Mouse (Mus musculus): ENCODE data around the gene Rasa3. TPM values are rescaled to one million over a fixed set of nuclear protein-coding genes. Genes with fewer than 3 reads are reported as not detected.

Rasa3 gene
- polyA plus RNA-seq, 1 experiment from 2014 or later = 48.1 TPM

GRCm38 (mm10) chr8:13686426-13686825 is 9.0 kb upstream of the Rasa3 start:
- Histone ChIP-seq H3K9ac (no peak overlapping the region), H3K36me3 (ENCODE audit: insufficient read depth) (no peaks in the 10 kb centered on the region), H3K4me1 (ENCODE audit: insufficient read depth) (peaks cover 4% of the 10 kb centered on the region; the same call in 1 of the 2 replicates), H3K27me3 (ENCODE audit: insufficient read depth, low read length) (no peaks in the 10 kb centered on the region), H3K9me3 (ENCODE audit: low read depth, low read length) (no peaks in the 10 kb centered on the region), H3K4me3 (ENCODE audit: low read depth, low read length) (no peak overlapping the region), H3K4me2 (no peak overlapping the region), H3K27ac (ENCODE audit: low read depth) (no peak overlapping the region)
- ATAC-seq (ENCODE audit: insufficient read depth) = no peak
- no peak for TF ChIP-seq CTCF (IDR thresholded peaks at IDR 0.05; ENCODE audit: low read depth)
- no peak for DNase-seq
- WGBS = 56% methylated on average over 7 of the region's 7 CpGs

GRCm38 (mm10) chr8:13685674-13686314 is 8.4 kb upstream of the Rasa3 start:
- 86% methylated on average over 16 of the region's 16 CpGs for WGBS
- peak; percentile 24 for DNase-seq
- no peak overlapping the region for H3K4me3 ChIP-seq (ENCODE audit: low read depth, low read length)

GRCm38 (mm10) chr8:13684131-13684530 is 6.7 kb upstream of the Rasa3 start:
- Histone ChIP-seq H3K4me3 (ENCODE audit: low read depth, low read length) (no peak overlapping the region), H3K9me3 (ENCODE audit: low read depth, low read length) (no peaks in the 10 kb centered on the region), H3K27ac (ENCODE audit: low read depth) (no peak overlapping the region), H3K36me3 (ENCODE audit: insufficient read depth) (no peaks in the 10 kb centered on the region), H3K4me1 (ENCODE audit: insufficient read depth) (peaks cover 4% of the 10 kb centered on the region; the same call in 1 of the 2 replicates), H3K27me3 (ENCODE audit: insufficient read depth, low read length) (no peaks in the 10 kb centered on the region), H3K4me2 (no peak overlapping the region), H3K9ac (no peak overlapping the region)
- ATAC-seq (ENCODE audit: insufficient read depth) = no peak
- DNase-seq = peak; percentile 14
- WGBS = 36% methylated on average over 7 of the region's 7 CpGs
- no peak for TF ChIP-seq CTCF (IDR thresholded peaks at IDR 0.05; ENCODE audit: low read depth)

More at GRCm38 (mm10) chr8:13685674-13686314, 8.4 kb upstream of the Rasa3 start:
- no peak overlapping the region for H3K9ac ChIP-seq
- H3K36me3 ChIP-seq (ENCODE audit: insufficient read depth) = no peaks in the 10 kb centered on the region
- peaks cover 4% of the 10 kb centered on the region; the same call in 1 of the 2 replicates for H3K4me1 ChIP-seq (ENCODE audit: insufficient read depth)
- no peak for ATAC-seq (ENCODE audit: insufficient read depth)
- TF ChIP-seq CTCF (IDR thresholded peaks at IDR 0.05; ENCODE audit: low read depth) = no peak
- H3K9me3 ChIP-seq (ENCODE audit: low read depth, low read length) = no peaks in the 10 kb centered on the region
- H3K4me2 ChIP-seq = no peak overlapping the region
- no peaks in the 10 kb centered on the region for H3K27me3 ChIP-seq (ENCODE audit: insufficient read depth, low read length)
- no peak overlapping the region for H3K27ac ChIP-seq (ENCODE audit: low read depth)

- H3K4me1 ChIP-seq (ENCODE audit: insufficient read depth) = peaks cover 19% of the 10 kb centered on the region
- H3K27ac ChIP-seq (ENCODE audit: low read depth) = no peak overlapping the region
- peak overlapping the region; percentile 92 for H3K4me2 ChIP-seq
- H3K4me3 ChIP-seq (ENCODE audit: low read depth, low read length) = peak overlapping the region; percentile 78
- ATAC-seq (ENCODE audit: insufficient read depth) (no peak), DNase-seq (no peak)
- 33% methylated on average over 8 of the region's 8 CpGs for WGBS
- no peaks in the 10 kb centered on the region for H3K9me3 ChIP-seq (ENCODE audit: low read depth, low read length)
- no peak for TF ChIP-seq CTCF (IDR thresholded peaks at IDR 0.05; ENCODE audit: low read depth)
- 0 out of 2 replicates have a peak, but pooled peaks cover 7% of the 10 kb centered on the region for H3K27me3 ChIP-seq (ENCODE audit: insufficient read depth, low read length)
- H3K36me3 ChIP-seq (ENCODE audit: insufficient read depth) = no peaks in the 10 kb centered on the region
- H3K9ac ChIP-seq = no peak overlapping the region
Measured at GRCm38 (mm10) chr8:13678182-13678581, 779 bp upstream of the Rasa3 start.

- peak; percentile 73 for DNase-seq
- WGBS = under 1% methylated on average over 47 of the region's 47 CpGs
- ATAC-seq (ENCODE audit: insufficient read depth) = peak; percentile 52
- Histone ChIP-seq H3K9ac (peak overlapping the region; percentile 72), H3K4me2 (peak overlapping the region; percentile 92), H3K4me3 (ENCODE audit: low read depth, low read length) (peak overlapping the region; percentile 78), H3K36me3 (ENCODE audit: insufficient read depth) (no peaks in the 10 kb centered on the region), H3K27ac (ENCODE audit: low read depth) (peak overlapping the region; percentile 85), H3K4me1 (ENCODE audit: insufficient read depth) (peaks cover 19% of the 10 kb centered on the region), H3K27me3 (ENCODE audit: insufficient read depth, low read length) (0 out of 2 replicates have a peak, but pooled peaks cover 7% of the 10 kb centered on the region), H3K9me3 (ENCODE audit: low read depth, low read length) (no peaks in the 10 kb centered on the region)
- TF ChIP-seq CTCF (IDR thresholded peaks at IDR 0.05; ENCODE audit: low read depth) = peak; percentile 36; the same call in 1 of the 2 replicates
Measured at GRCm38 (mm10) chr8:13676701-13677412, 546 bp downstream of the Rasa3 start.

- WGBS = under 1% methylated on average over 12 of the region's 12 CpGs
- H3K9me3 ChIP-seq (ENCODE audit: low read depth, low read length) = no peaks in the 10 kb centered on the region
- H3K27me3 ChIP-seq (ENCODE audit: insufficient read depth, low read length) = 0 out of 2 replicates have a peak, but pooled peaks cover 7% of the 10 kb centered on the region
- peak; percentile 91 for DNase-seq
- peak overlapping the region; percentile 85 for H3K27ac ChIP-seq (ENCODE audit: low read depth)
- ATAC-seq (ENCODE audit: insufficient read depth) = peak; percentile 50
- H3K4me1 ChIP-seq (ENCODE audit: insufficient read depth) = peaks cover 23% of the 10 kb centered on the region
- no peaks in the 10 kb centered on the region for H3K36me3 ChIP-seq (ENCODE audit: insufficient read depth)
- H3K4me3 ChIP-seq (ENCODE audit: low read depth, low read length) = peak overlapping the region; percentile 78
- TF ChIP-seq CTCF (IDR thresholded peaks at IDR 0.05; ENCODE audit: low read depth) = peak; percentile 54
- H3K4me2 ChIP-seq = peak overlapping the region; percentile 92
- peak overlapping the region; percentile 72 for H3K9ac ChIP-seq
Measured at GRCm38 (mm10) chr8:13676302-13676700, 1.1 kb downstream of the Rasa3 start.

GRCm38 (mm10) chr8:13675524-13675923 is 1.9 kb downstream of the Rasa3 start:
- TF ChIP-seq CTCF (IDR thresholded peaks at IDR 0.05; ENCODE audit: low read depth) = no peak
- DNase-seq (no peak), ATAC-seq (ENCODE audit: insufficient read depth) (no peak)
- peak overlapping the region; percentile 78 for H3K4me3 ChIP-seq (ENCODE audit: low read depth, low read length)
- peak overlapping the region; percentile 92 for H3K4me2 ChIP-seq
- H3K27me3 ChIP-seq (ENCODE audit: insufficient read depth, low read length) = 0 out of 2 replicates have a peak, but pooled peaks cover 7% of the 10 kb centered on the region
- no peaks in the 10 kb centered on the region for H3K36me3 ChIP-seq (ENCODE audit: insufficient read depth)
- H3K4me1 ChIP-seq (ENCODE audit: insufficient read depth) = peaks cover 24% of the 10 kb centered on the region
- H3K27ac ChIP-seq (ENCODE audit: low read depth) = peak overlapping the region; percentile 65
- peak overlapping the region; percentile 72 for H3K9ac ChIP-seq
- no peaks in the 10 kb centered on the region for H3K9me3 ChIP-seq (ENCODE audit: low read depth, low read length)
- WGBS = 25% methylated on average over 8 of the region's 8 CpGs

Data from lung, embryonic 14.5 days (tissue).